Mouse (Mus musculus) heart, embryonic 16.5 days (tissue): Measurements from ENCODE around the gene Cntd1. TPM values are rescaled to one million over a fixed set of nuclear protein-coding genes. Genes with fewer than 3 reads are reported as not detected.

Source experiments
- ATAC-seq: fragments of 200-750 bp; cut with Nextera tagmentation; replicated peaks from 2 replicates; pipeline ENCODE4 v1.8.0; 2017; ENCODE audit warnings: moderate number of reproducible peaks; ENCODE audit not compliant: insufficient read depth, low FRiP score; ENCODE audit errors: extremely low read depth
- H3K27ac ChIP-seq: fragments of 300-500 bp; sonication (generic); 2 replicates; pipeline ENCODE4 v1.5.1; 2014; ENCODE audit warnings: mild to moderate bottlenecking, low read length, control low read depth, moderate library complexity
- H3K27me3 ChIP-seq: fragments of 300-500 bp; sonication (generic); 2 replicates; pipeline ENCODE4 v1.6.1; 2014; ENCODE audit warnings: low read length, mixed read lengths; ENCODE audit not compliant: control insufficient read depth, insufficient read depth
- H3K36me3 ChIP-seq: fragments of 300-500 bp; sonication (generic); 2 replicates; pipeline ENCODE4 v1.6.1; 2014; ENCODE audit not compliant: control insufficient read depth, insufficient read depth
- H3K4me1 ChIP-seq: fragments of 300-500 bp; sonication (generic); 2 replicates; pipeline ENCODE4 v1.6.1; 2014; ENCODE audit warnings: low read length, mixed read lengths; ENCODE audit not compliant: control insufficient read depth, insufficient read depth
- H3K4me2 ChIP-seq: fragments of 300-500 bp; sonication (generic); 2 replicates; pipeline ENCODE4 v1.6.1; 2014; ENCODE audit warnings: low read depth, mild to moderate bottlenecking, control low read depth, low read length
- H3K4me3 ChIP-seq: fragments of 300-500 bp; sonication (generic); 2 replicates; pipeline ENCODE4 v1.5.1; 2014; ENCODE audit warnings: mild to moderate bottlenecking, control low read depth, low read length
- H3K9ac ChIP-seq: fragments of 300-500 bp; sonication (generic); 2 replicates; pipeline ENCODE4 v1.6.1; 2014; ENCODE audit warnings: low read length, control low read depth
- H3K9me3 ChIP-seq: fragments of 300-500 bp; sonication (generic); replicated peaks from 2 replicates; pipeline ENCODE4 v1.6.1; 2016; ENCODE audit warnings: low read length; ENCODE audit not compliant: control insufficient read depth
- WGBS: fragments of 180-500 bp; shearing (Covaris S2); extraction: QIAGEN DNeasy Blood & Tissue Kit; methylation state at CpG from one replicate; pipeline ENCODE4 v1.1.7; 2014; 5-methylcytosine and 5-hydroxymethylcytosine counted together
- polyA plus RNA-seq: library from polyadenylated mRNA; unstranded; fragments of >200 nt; fragmentation: Nextera tagmentation; extraction: Ambion mirVana; gene quantifications from 2 replicates; pipeline ENCODE4 v1.2.1, GENCODE M21; 2015

Cntd1 gene
- polyA plus RNA-seq, 1 experiment from 2014 or later: 0.87 TPM

GRCm38 (mm10) chr11:101251031-101251430 lies 27.8 kb upstream of the Cntd1 start:
- Histone ChIP-seq H3K9ac (no peak overlapping the region), H3K27me3 (peaks cover 16% of the 10 kb centered on the region), H3K36me3 (no peaks in the 10 kb centered on the region), H3K27ac (no peak overlapping the region), H3K4me1 (peaks cover 17% of the 10 kb centered on the region), H3K9me3 (no peaks in the 10 kb centered on the region), H3K4me2 (no peak overlapping the region), H3K4me3 (no peak overlapping the region)
- WGBS: 64% methylated on average over 2 of the region's 2 CpGs
- ATAC-seq: no peak

GRCm38 (mm10) chr11:101252941-101253340 lies 25.9 kb upstream of the Cntd1 start:
- Histone ChIP-seq H3K4me3 (peak overlapping the region; percentile 80), H3K4me1 (peaks cover 20% of the 10 kb centered on the region), H3K9ac (peak overlapping the region; percentile 90), H3K9me3 (no peaks in the 10 kb centered on the region), H3K36me3 (no peaks in the 10 kb centered on the region), H3K27ac (peak overlapping the region; percentile 88), H3K4me2 (peak overlapping the region; percentile 92), H3K27me3 (no peaks in the 10 kb centered on the region; the same call in 1 of the 2 replicates)
- WGBS: 8% methylated on average over 7 of the region's 7 CpGs
- ATAC-seq: no peak

- H3K27me3 ChIP-seq: no peaks in the 10 kb centered on the region
- H3K4me3 ChIP-seq: peak within 1 kb of the TSS; percentile 80
- under 1% methylated on average over 40 of the region's 40 CpGs for WGBS
- H3K9me3 ChIP-seq: no peaks in the 10 kb centered on the region
- H3K36me3 ChIP-seq: no peaks in the 10 kb centered on the region
- H3K27ac ChIP-seq: peak within 1 kb of the TSS; percentile 88
- ATAC-seq: peak; percentile 77
- H3K4me1 ChIP-seq: peaks cover 24% of the 10 kb centered on the region
- H3K4me2 ChIP-seq: peak within 1 kb of the TSS; percentile 92
- peak within 1 kb of the TSS; percentile 90 for H3K9ac ChIP-seq
Measured at GRCm38 (mm10) chr11:101253613-101254389, 25.0 kb upstream of the Cntd1 start, which contains the start of gene Vps25. Gene Vps25 (plus strand): TSS chr11:101253707.

GRCm38 (mm10) chr11:101255826-101256775 lies 22.7 kb upstream of the Cntd1 start:
- no peak overlapping the region; the same call in 1 of the 2 replicates for H3K9ac ChIP-seq
- H3K4me2 ChIP-seq: peak overlapping the region; percentile 8
- peaks cover 44% of the 10 kb centered on the region for H3K4me1 ChIP-seq
- H3K27ac ChIP-seq: peak overlapping the region; percentile 87
- ATAC-seq: no peak
- H3K27me3 ChIP-seq: no peaks in the 10 kb centered on the region
- no peak overlapping the region for H3K4me3 ChIP-seq
- H3K36me3 ChIP-seq: no peaks in the 10 kb centered on the region
- H3K9me3 ChIP-seq: no peaks in the 10 kb centered on the region
- WGBS: 49% methylated on average over 13 of the region's 13 CpGs

- H3K4me1 ChIP-seq: peaks cover 44% of the 10 kb centered on the region
- H3K9ac ChIP-seq: peak overlapping the region; percentile 79
- no peaks in the 10 kb centered on the region for H3K9me3 ChIP-seq
- H3K27ac ChIP-seq: peak overlapping the region; percentile 81
- peak; percentile 39 for ATAC-seq
- no peaks in the 10 kb centered on the region for H3K36me3 ChIP-seq
- H3K4me2 ChIP-seq: peak overlapping the region; percentile 99
- peaks cover 10% of the 10 kb centered on the region for H3K27me3 ChIP-seq
- WGBS: 22% methylated on average over 6 of the region's 6 CpGs
- H3K4me3 ChIP-seq: peak overlapping the region; percentile 71
Measured at GRCm38 (mm10) chr11:101259261-101259712, 19.5 kb upstream of the Cntd1 start.

- peak within 1 kb of the TSS; percentile 79 for H3K9ac ChIP-seq
- under 1% methylated on average over 43 of the region's 43 CpGs for WGBS
Measured at GRCm38 (mm10) chr11:101259948-101260825, 18.6 kb upstream of the Cntd1 start, which contains the start of gene Wnk4. Gene Wnk4 (plus strand): TSS chr11:101260567.

GRCm38 (mm10) chr11:101260826-101261380 lies 17.9 kb upstream of the Cntd1 start:
- peaks cover 21% of the 10 kb centered on the region for H3K27me3 ChIP-seq
- peak overlapping the region; percentile 99 for H3K4me2 ChIP-seq
- peak overlapping the region; percentile 79 for H3K9ac ChIP-seq
- no peaks in the 10 kb centered on the region for H3K9me3 ChIP-seq
- peak overlapping the region; percentile 81 for H3K27ac ChIP-seq
- peak overlapping the region; percentile 71 for H3K4me3 ChIP-seq
- WGBS: under 1% methylated on average over 30 of the region's 30 CpGs
- H3K4me1 ChIP-seq: peaks cover 44% of the 10 kb centered on the region
- no peaks in the 10 kb centered on the region for H3K36me3 ChIP-seq
- no peak for ATAC-seq

More at GRCm38 (mm10) chr11:101259948-101260825, 18.6 kb upstream of the Cntd1 start, which contains the start of gene Wnk4:
- peak; percentile 79 for ATAC-seq
- Histone ChIP-seq H3K36me3 (no peaks in the 10 kb centered on the region), H3K9me3 (no peaks in the 10 kb centered on the region), H3K27ac (peak within 1 kb of the TSS; percentile 81), H3K4me3 (peak within 1 kb of the TSS; percentile 71), H3K4me1 (peaks cover 45% of the 10 kb centered on the region), H3K4me2 (peak within 1 kb of the TSS; percentile 99), H3K27me3 (peaks cover 15% of the 10 kb centered on the region)
